Mouse (Mus musculus) hindbrain, embryonic 11.5 days (tissue): Measurements from ENCODE around the gene Arhgef11. TPM values are rescaled to one million over a fixed set of nuclear protein-coding genes. Genes with fewer than 3 reads are reported as not detected.
A peak's percentile ranks its signal among the peaks of the same experiment; 100 is the strongest.

Experiments used
- ATAC-seq: fragments of 200-750 bp; cut with Nextera tagmentation; 2 replicates; pipeline ENCODE4 v1.8.0; 2017; ENCODE audit warnings: mild to moderate bottlenecking, moderate TSS enrichment, moderate library complexity; ENCODE audit not compliant: low FRiP score
- DNase-seq: peaks from one replicate; pipeline ENCODE4 v3.0.0-alpha.2; 2015; ENCODE audit warnings: low spot score
- H3K27ac ChIP-seq: fragments of 300-500 bp; sonication (generic); 2 replicates; pipeline ENCODE4 v1.5.1; 2014; ENCODE audit warnings: mild to moderate bottlenecking, low read depth, low read length
- H3K27me3 ChIP-seq: fragments of 300-500 bp; sonication (generic); 2 replicates; pipeline ENCODE4 v1.6.1; 2014; ENCODE audit warnings: mild to moderate bottlenecking, low read length, moderate library complexity, mixed read lengths; ENCODE audit not compliant: control insufficient read depth, insufficient read depth
- H3K36me3 ChIP-seq: fragments of 300-500 bp; sonication (generic); 2 replicates; pipeline ENCODE4 v1.6.1; 2014; ENCODE audit warnings: mild to moderate bottlenecking, low read length, moderate library complexity, mixed read lengths; ENCODE audit not compliant: control insufficient read depth, insufficient read depth
- H3K4me1 ChIP-seq: fragments of 300-500 bp; sonication (generic); replicated peaks from 2 replicates; pipeline ENCODE4 v1.6.1; 2014; ENCODE audit warnings: low read length, mixed read lengths; ENCODE audit not compliant: control insufficient read depth, insufficient read depth
- H3K4me2 ChIP-seq: fragments of 300-500 bp; sonication (generic); replicated peaks from 2 replicates; pipeline ENCODE4 v1.6.1; 2014; ENCODE audit warnings: mild to moderate bottlenecking, low read depth, low read length
- H3K4me3 ChIP-seq: fragments of 300-500 bp; sonication (generic); 2 replicates; pipeline ENCODE4 v1.5.1; 2014; ENCODE audit warnings: low read depth, low read length
- H3K9ac ChIP-seq: fragments of 300-500 bp; sonication (generic); 2 replicates; pipeline ENCODE4 v1.6.1; 2014; ENCODE audit warnings: low read depth, low read length
- H3K9me3 ChIP-seq: fragments of 300-500 bp; sonication (generic); 2 replicates; pipeline ENCODE4 v1.6.1; 2016; ENCODE audit warnings: low read length; ENCODE audit not compliant: control insufficient read depth
- WGBS: fragments of 180-500 bp; shearing (Covaris S2); extraction: QIAGEN DNeasy Blood & Tissue Kit; methylation state at CpG from one replicate; pipeline ENCODE4 v1.1.7; 2014; 5-methylcytosine and 5-hydroxymethylcytosine counted together
- polyA plus RNA-seq: library from polyadenylated mRNA; unstranded; fragments of >200 nt; fragmentation: Nextera tagmentation; extraction: Ambion mirVana; gene quantifications from 2 replicates; pipeline ENCODE4 v1.2.1, GENCODE M21; 2014

Gene Arhgef11
- polyA plus RNA-seq, 1 experiment from 2014 or later = 18.6 TPM

DNA sequence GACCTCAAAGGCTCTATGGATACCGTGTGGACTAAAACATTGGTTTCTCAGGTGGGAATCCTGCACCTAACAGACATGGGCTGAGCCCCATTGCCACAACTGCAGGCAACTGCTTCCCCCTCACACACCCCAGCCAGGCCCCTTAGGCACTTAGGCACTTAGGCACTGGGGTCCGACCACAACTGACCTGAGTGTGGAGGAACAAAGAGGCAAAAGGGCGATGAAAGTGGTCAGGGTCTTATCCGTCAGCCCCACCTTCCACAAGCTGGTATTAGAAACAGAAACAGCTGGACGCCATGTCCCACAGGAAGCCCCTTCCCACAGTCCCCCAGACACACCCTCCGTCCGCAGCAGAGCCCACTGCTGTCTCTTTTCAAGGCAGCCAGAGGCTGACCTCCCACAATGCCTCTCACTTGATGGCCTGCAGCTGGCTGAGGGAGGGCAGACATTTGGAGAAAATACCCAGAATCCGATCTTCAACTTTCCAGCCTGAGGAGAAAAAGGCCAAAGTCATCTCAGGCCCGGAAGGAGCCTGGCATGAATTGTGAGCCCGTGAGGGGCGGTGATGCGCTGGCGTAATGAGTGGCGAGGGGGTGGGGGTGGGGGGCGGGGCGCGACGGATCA is 127.8 kb downstream of the Arhgef11 start:
- H3K27me3 ChIP-seq = no peaks in the 10 kb centered on the region
- no peaks in the 10 kb centered on the region for H3K36me3 ChIP-seq
- peak overlapping the region; percentile 16 for H3K9ac ChIP-seq
- DNase-seq (no peak), ATAC-seq (0 out of 2 replicates have a peak, but pooled peaks have one; percentile 33)
- H3K27ac ChIP-seq = no peak overlapping the region
- H3K4me3 ChIP-seq = peak overlapping the region; percentile 17; the same call in 1 of the 2 replicates
- H3K4me1 ChIP-seq = no peaks in the 10 kb centered on the region
- 41% methylated on average over 18 of the region's 18 CpGs for WGBS
- H3K9me3 ChIP-seq = no peaks in the 10 kb centered on the region
- peak overlapping the region; percentile 24 for H3K4me2 ChIP-seq

DNA sequence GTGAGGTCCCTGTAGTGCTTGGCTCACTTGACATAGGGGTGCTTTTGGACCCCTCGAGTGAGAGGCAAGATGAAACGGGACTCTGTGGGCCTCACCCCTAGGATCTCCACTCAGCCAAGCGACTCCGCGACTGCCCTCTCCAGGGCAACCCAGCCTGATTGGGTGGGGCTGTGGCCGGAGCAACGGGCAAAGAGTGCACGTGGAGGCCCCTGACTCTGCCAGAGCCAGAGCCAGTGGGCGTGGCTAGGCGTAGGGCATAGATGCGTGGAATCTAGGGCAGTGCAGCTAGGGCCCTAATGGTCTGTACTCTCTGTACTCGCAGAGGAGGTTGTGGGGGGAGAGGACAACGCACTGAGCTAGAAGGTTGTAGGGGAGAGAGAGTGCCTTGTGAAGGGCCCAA is 131.1 kb downstream of the Arhgef11 start, which contains the start of gene Lrrc71:
Gene Lrrc71 (minus strand): TSS at position 195 of the 400 bp plus-strand sequence.
- DNase-seq (no peak), ATAC-seq (no peak)
- no peak within 1 kb of the TSS for H3K4me2 ChIP-seq
- H3K27ac ChIP-seq = no peak within 1 kb of the TSS
- WGBS = 54% methylated on average over 13 of the region's 13 CpGs
- H3K9me3 ChIP-seq = no peaks in the 10 kb centered on the region
- H3K36me3 ChIP-seq = no peaks in the 10 kb centered on the region
- no peak within 1 kb of the TSS for H3K4me3 ChIP-seq
- no peaks in the 10 kb centered on the region for H3K4me1 ChIP-seq
- H3K27me3 ChIP-seq = no peaks in the 10 kb centered on the region
- H3K9ac ChIP-seq = no peak within 1 kb of the TSS

DNA sequence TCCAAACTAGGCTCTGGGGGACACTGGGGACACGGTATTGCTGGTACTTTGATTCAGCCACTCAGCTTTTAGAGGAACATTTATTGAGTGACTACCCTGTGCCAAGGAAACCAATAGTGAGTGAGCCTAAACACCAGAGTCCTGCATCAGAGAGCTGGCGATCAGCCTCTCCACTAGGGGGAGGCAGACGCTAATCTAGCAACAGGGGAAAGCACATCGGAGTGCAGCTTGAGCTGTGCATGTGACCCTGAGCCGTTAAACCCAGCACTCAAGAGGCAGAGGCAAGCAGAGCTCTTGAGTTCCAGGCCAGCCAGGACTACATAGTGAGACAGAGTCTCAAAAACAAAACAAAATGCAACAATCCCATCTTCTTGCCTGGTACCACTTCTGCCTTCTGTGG is 131.7 kb downstream of the Arhgef11 start:
- H3K36me3 ChIP-seq = no peaks in the 10 kb centered on the region
- H3K4me3 ChIP-seq = no peak overlapping the region
- 14% methylated on average over 5 of the region's 5 CpGs for WGBS
- no peak overlapping the region for H3K4me2 ChIP-seq
- ATAC-seq (no peak), DNase-seq (no peak)
- H3K9ac ChIP-seq = no peak overlapping the region
- no peaks in the 10 kb centered on the region for H3K9me3 ChIP-seq
- H3K27me3 ChIP-seq = no peaks in the 10 kb centered on the region
- H3K4me1 ChIP-seq = no peaks in the 10 kb centered on the region
- H3K27ac ChIP-seq = no peak overlapping the region

DNA sequence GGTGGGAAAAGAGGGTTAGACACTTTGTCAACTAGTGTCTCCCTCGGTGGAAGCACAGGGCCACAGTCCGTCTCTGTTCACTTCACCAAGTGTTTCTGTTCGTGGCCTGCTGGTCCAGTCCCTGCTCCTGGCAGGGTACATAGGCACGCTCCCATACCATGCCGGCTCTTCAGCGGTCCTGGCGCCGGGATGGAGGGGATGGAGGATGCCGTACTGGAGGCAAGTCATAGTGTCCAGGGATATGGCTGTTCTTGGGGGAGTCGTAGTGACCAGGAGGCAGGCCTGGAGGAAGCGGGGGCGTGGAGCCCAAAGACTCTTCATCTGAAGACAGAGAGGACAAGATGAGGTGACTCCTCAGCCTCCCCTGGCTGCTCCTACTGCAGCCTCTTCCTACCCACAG is 132.6 kb downstream of the Arhgef11 start:
- H3K36me3 ChIP-seq = no peaks in the 10 kb centered on the region
- H3K9ac ChIP-seq = no peak overlapping the region
- no peak overlapping the region for H3K4me2 ChIP-seq
- H3K27ac ChIP-seq = no peak overlapping the region
- no peaks in the 10 kb centered on the region for H3K9me3 ChIP-seq
- H3K27me3 ChIP-seq = 0 out of 2 replicates have a peak, but pooled peaks cover 2% of the 10 kb centered on the region
- H3K4me1 ChIP-seq = no peaks in the 10 kb centered on the region
- WGBS = 92% methylated on average over 12 of the region's 12 CpGs
- DNase-seq (no peak), ATAC-seq (no peak)
- no peak overlapping the region for H3K4me3 ChIP-seq

DNA sequence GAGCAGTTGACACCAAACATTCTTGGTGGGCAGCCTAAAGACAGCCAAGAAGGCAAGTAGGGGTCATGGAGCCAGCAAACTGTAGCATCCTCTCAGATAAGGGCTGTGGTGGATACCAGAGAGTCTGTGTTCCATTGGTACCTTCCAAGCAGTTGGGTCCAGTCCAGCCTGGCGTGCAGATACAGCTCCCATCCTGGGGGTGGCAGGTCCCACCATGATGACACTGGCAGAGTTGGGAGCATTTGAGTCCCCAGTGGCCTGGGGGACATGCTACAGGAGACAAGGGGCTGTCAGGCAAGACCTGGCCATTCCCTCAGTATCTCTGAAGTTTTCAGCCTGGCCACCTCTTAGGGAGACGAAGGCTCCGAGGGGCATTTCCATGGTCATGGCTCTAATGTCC is 135.2 kb downstream of the Arhgef11 start:
- WGBS = 86% methylated on average over 3 of the region's 3 CpGs
- Histone ChIP-seq H3K36me3 (no peaks in the 10 kb centered on the region), H3K4me2 (no peak overlapping the region), H3K4me3 (no peak overlapping the region), H3K4me1 (no peaks in the 10 kb centered on the region; the same call in 1 of the 2 replicates), H3K9ac (no peak overlapping the region), H3K9me3 (no peaks in the 10 kb centered on the region), H3K27ac (no peak overlapping the region), H3K27me3 (peaks cover 2% of the 10 kb centered on the region; the same call in 1 of the 2 replicates)
- ATAC-seq (no peak), DNase-seq (no peak)

DNA sequence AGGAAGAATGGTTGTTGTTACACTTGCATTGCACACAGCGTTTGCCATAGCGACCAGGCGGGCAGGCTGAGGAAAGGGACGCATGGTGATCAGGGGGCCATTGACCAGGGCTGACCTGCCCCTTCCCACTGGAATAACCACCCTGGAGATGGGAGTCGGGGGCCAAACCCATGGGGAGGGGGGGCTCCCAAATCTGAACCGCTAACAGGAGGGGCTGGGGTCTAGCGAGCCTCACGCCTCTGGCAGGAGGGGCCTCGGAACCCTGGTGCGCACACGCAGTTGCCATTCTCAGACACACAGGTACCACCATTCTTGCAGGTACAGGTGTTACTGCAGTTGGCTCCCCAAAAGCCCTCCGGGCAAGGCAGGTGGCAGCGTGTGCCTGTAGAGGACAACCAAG is 136.5 kb downstream of the Arhgef11 start:
- Histone ChIP-seq H3K27me3 (peaks cover 2% of the 10 kb centered on the region; the same call in 1 of the 2 replicates), H3K4me1 (no peaks in the 10 kb centered on the region; the same call in 1 of the 2 replicates), H3K4me3 (no peak overlapping the region), H3K4me2 (no peak overlapping the region), H3K9ac (no peak overlapping the region), H3K9me3 (no peaks in the 10 kb centered on the region), H3K27ac (no peak overlapping the region), H3K36me3 (no peaks in the 10 kb centered on the region)
- ATAC-seq (no peak), DNase-seq (no peak)
- WGBS = 90% methylated on average over 13 of the region's 13 CpGs

DNA sequence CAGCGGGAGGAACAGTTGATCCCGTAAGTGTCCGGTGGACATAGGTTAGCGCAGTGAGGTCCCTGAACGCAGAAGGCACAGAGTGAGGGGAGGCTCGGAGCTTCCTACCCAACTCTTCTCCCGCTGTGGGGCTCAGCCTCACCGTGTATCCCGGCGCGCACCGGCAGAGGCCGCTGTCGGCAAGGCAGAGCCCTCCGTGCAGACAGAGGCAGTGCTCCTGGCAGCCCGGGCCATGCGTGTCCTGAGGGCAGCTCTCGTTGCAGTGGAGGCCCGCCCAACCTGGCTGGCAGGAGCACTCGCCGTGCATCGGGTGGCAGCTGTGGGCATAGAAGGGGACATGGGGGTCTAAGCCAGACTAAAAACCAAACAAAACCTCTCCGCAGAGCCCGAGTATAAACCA is 138.6 kb downstream of the Arhgef11 start:
- WGBS = 4% methylated on average over 24 of the region's 24 CpGs
- Histone ChIP-seq H3K9ac (peak overlapping the region; percentile 12; the same call in 1 of the 2 replicates), H3K27ac (no peak overlapping the region), H3K27me3 (peaks cover 2% of the 10 kb centered on the region; the same call in 1 of the 2 replicates), H3K9me3 (no peaks in the 10 kb centered on the region), H3K4me3 (no peak overlapping the region), H3K4me2 (peak overlapping the region; percentile 21; the same call in 1 of the 2 replicates), H3K4me1 (no peaks in the 10 kb centered on the region; the same call in 1 of the 2 replicates), H3K36me3 (no peaks in the 10 kb centered on the region)
- DNase-seq (peak; percentile 91), ATAC-seq (peak; percentile 76; the same call in 1 of the 2 replicates)

DNA sequence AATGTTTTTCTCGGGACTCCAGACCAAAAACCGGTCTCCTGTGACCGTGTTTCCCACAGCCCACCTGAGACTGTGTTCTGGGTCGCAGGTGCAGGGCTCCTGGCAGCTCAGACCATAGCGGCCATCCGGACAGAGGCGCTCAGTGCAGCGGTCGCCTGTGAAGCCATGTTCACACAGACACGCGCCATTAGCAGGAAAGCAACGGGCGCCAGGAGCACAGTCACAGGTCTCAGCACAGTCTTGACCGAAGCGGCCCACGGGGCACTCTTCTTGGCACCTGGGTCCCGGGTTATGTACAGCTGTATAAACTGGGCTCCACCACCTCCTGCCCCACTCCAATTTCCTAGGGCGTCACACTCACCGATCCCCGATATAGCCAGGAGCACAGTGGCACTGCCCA is 139.1 kb downstream of the Arhgef11 start:
- H3K27ac ChIP-seq = no peak overlapping the region
- peak overlapping the region; percentile 21; the same call in 1 of the 2 replicates for H3K4me2 ChIP-seq
- ATAC-seq = 0 out of 2 replicates have a peak, but pooled peaks have one; percentile 10
- 44% methylated on average over 20 of the region's 20 CpGs for WGBS
- no peak for DNase-seq
- H3K9ac ChIP-seq = no peak overlapping the region; the same call in 1 of the 2 replicates
- no peaks in the 10 kb centered on the region for H3K9me3 ChIP-seq
- peaks cover 2% of the 10 kb centered on the region; the same call in 1 of the 2 replicates for H3K27me3 ChIP-seq
- H3K36me3 ChIP-seq = no peaks in the 10 kb centered on the region
- no peaks in the 10 kb centered on the region; the same call in 1 of the 2 replicates for H3K4me1 ChIP-seq
- H3K4me3 ChIP-seq = no peak overlapping the region

DNA sequence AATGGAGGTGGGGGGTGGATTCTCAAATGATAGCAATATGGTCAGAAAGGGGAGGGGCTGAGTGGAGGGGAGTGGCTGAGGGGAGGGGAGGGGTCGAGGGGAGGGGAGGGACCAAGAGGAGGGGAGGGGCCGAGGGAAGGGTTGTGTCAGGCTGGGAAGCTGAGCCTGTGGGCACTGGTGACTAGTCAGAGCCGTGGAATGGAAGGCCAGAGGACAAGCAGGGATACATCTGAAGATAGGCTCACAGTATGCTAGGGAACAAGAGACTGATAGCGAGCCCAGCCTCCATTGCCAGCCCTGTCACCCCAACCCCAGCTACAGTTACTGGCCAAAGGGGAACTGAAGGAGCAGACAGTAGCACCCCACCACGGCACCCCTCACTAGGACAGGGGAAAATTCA is 141.3 kb downstream of the Arhgef11 start:
- no peak overlapping the region for H3K27ac ChIP-seq
- H3K4me1 ChIP-seq = no peaks in the 10 kb centered on the region; the same call in 1 of the 2 replicates
- no peaks in the 10 kb centered on the region for H3K9me3 ChIP-seq
- no peaks in the 10 kb centered on the region for H3K36me3 ChIP-seq
- H3K4me2 ChIP-seq = no peak overlapping the region
- H3K9ac ChIP-seq = no peak overlapping the region
- DNase-seq (no peak), ATAC-seq (no peak)
- H3K27me3 ChIP-seq = peaks cover 2% of the 10 kb centered on the region; the same call in 1 of the 2 replicates
- H3K4me3 ChIP-seq = no peak overlapping the region
- 36% methylated on average over 5 of the region's 5 CpGs for WGBS
